Mouse (Mus musculus) heart, postnatal 0 days (tissue): ENCODE data around the gene Adgrv1.

Experiments
- CTCF ChIP-seq: IDR thresholded peaks from 2 replicates; pipeline ENCODE4 v1.5.1; 2016; ENCODE audit warnings: antibody characterized with exemption, control low read depth, low read depth
- EP300 ChIP-seq: IDR thresholded peaks from 2 replicates; pipeline ENCODE4 v1.6.1; 2016; ENCODE audit warnings: antibody characterized with exemption, low read depth

DNA sequence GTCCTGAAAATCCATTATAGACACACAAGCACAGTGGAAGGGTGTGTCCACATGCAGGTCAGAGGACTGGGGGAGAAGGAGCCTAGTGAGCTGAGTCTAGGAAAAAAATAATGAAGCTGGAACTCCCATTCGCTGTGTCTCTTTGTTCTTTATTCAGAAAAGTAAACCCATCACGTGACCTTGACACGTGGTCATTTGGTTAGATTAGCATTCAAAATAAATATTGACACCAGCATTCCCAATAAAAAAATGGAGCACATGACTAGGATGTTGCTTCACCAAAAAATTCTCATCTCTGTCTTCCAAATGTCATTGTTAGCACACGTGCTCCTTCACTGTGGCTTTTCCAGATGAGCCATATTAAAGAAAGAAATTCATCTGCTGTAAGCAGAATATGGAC is 316.4 kb downstream of the Adgrv1 start:
- TF ChIP-seq CTCF (no peak), EP300 (no peak)
